Mouse (Mus musculus) stomach, postnatal 0 days (tissue): Measurements from ENCODE around the gene Naaladl2.

ENCODE experiments used
- CTCF ChIP-seq: IDR thresholded peaks from 2 replicates; pipeline ENCODE4 v1.5.1; 2016; ENCODE audit warnings: antibody characterized with exemption, low read depth, mild to moderate bottlenecking, moderate library complexity
- EP300 ChIP-seq: optimal IDR thresholded peaks from 2 replicates; pipeline ENCODE3; 2016; ENCODE audit warnings: antibody characterized with exemption

GRCm38 (mm10) chr3:23817585-23817984 lies 1326.5 kb downstream of the Naaladl2 start:
- TF ChIP-seq CTCF (no peak), EP300 (no peak)
